Mouse (Mus musculus) heart, embryonic 16.5 days (tissue): ENCODE measurements at regions not wholly inside any gene's neighbourhood (a gene's known extent, or its start where the extent isn't known, plus 50 kb on each side); places are given as distances from the start of the nearest gene placed in this dataset.

Source experiments
- ATAC-seq: fragments of 200-750 bp; cut with Nextera tagmentation; replicated peaks from 2 replicates; pipeline ENCODE4 v1.8.0; 2017; ENCODE audit warnings: moderate number of reproducible peaks; ENCODE audit not compliant: insufficient read depth, low FRiP score; ENCODE audit errors: extremely low read depth
- H3K27ac ChIP-seq: fragments of 300-500 bp; sonication (generic); 2 replicates; pipeline ENCODE4 v1.5.1; 2014; ENCODE audit warnings: mild to moderate bottlenecking, low read length, control low read depth, moderate library complexity
- H3K27me3 ChIP-seq: fragments of 300-500 bp; sonication (generic); 2 replicates; pipeline ENCODE4 v1.6.1; 2014; ENCODE audit warnings: low read length, mixed read lengths; ENCODE audit not compliant: control insufficient read depth, insufficient read depth
- H3K36me3 ChIP-seq: fragments of 300-500 bp; sonication (generic); 2 replicates; pipeline ENCODE4 v1.6.1; 2014; ENCODE audit not compliant: control insufficient read depth, insufficient read depth
- H3K4me1 ChIP-seq: fragments of 300-500 bp; sonication (generic); 2 replicates; pipeline ENCODE4 v1.6.1; 2014; ENCODE audit warnings: low read length, mixed read lengths; ENCODE audit not compliant: control insufficient read depth, insufficient read depth
- H3K4me2 ChIP-seq: fragments of 300-500 bp; sonication (generic); 2 replicates; pipeline ENCODE4 v1.6.1; 2014; ENCODE audit warnings: low read depth, mild to moderate bottlenecking, control low read depth, low read length
- H3K4me3 ChIP-seq: fragments of 300-500 bp; sonication (generic); 2 replicates; pipeline ENCODE4 v1.5.1; 2014; ENCODE audit warnings: mild to moderate bottlenecking, control low read depth, low read length
- H3K9ac ChIP-seq: fragments of 300-500 bp; sonication (generic); 2 replicates; pipeline ENCODE4 v1.6.1; 2014; ENCODE audit warnings: low read length, control low read depth
- H3K9me3 ChIP-seq: fragments of 300-500 bp; sonication (generic); replicated peaks from 2 replicates; pipeline ENCODE4 v1.6.1; 2016; ENCODE audit warnings: low read length; ENCODE audit not compliant: control insufficient read depth
- WGBS: fragments of 180-500 bp; shearing (Covaris S2); extraction: QIAGEN DNeasy Blood & Tissue Kit; methylation state at CpG from one replicate; pipeline ENCODE4 v1.1.7; 2014; 5-methylcytosine and 5-hydroxymethylcytosine counted together

DNA sequence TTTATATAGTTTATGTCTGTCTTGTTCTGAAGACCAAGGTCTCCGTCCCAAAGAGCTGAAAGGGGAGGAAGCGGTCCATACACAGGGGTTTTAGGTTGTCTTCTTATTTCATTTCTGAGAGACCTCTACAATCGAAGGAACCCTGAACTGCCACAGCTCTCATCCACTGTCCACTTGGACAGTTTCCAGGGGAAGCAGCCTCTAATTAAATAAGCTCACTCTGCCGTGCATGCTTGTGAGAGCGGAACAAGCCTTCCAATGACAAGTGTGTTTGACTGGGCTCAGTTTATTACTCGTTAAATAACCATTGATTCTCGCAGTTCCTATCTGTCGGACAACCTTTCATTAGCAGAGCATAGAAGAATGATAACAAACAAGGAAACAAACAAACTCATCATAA lies 174.2 kb downstream of the Sec61b start:
- Histone ChIP-seq H3K4me3 (no peak overlapping the region), H3K4me1 (0 out of 2 replicates have a peak, but pooled peaks cover 4% of the 10 kb centered on the region), H3K27me3 (no peaks in the 10 kb centered on the region), H3K9me3 (peaks cover 10% of the 10 kb centered on the region), H3K27ac (no peak overlapping the region), H3K36me3 (no peaks in the 10 kb centered on the region), H3K4me2 (no peak overlapping the region), H3K9ac (no peak overlapping the region)
- 67% methylated on average over 8 of the region's 8 CpGs for WGBS
- ATAC-seq: no peak

DNA sequence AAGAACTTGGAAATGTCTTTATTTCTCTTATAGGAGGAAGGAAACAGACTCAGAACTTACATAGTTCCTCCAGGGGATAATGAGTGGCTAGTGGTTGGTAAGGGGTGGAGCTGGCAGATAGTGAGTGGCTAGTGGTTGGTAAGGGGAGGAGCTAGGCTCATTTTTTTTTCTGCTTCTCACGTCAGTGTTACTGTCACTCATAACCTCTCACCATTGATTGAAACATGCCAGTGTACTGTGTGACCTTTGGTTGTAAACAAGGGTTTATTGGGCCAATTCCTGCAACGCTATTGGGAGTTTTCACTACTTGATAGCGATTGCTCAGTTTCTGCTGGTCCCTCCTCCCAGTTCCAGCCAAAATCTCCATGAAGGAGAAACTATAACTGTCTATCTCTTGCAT lies 175.5 kb downstream of the Sec61b start:
- H3K27me3 ChIP-seq: no peaks in the 10 kb centered on the region
- peaks cover 10% of the 10 kb centered on the region for H3K9me3 ChIP-seq
- ATAC-seq: no peak
- 0 out of 2 replicates have a peak, but pooled peaks cover under 1% of the 10 kb centered on the region for H3K4me1 ChIP-seq
- H3K4me2 ChIP-seq: no peak overlapping the region
- no peaks in the 10 kb centered on the region for H3K36me3 ChIP-seq
- no peak overlapping the region for H3K27ac ChIP-seq
- no peak overlapping the region for H3K9ac ChIP-seq
- no peak overlapping the region for H3K4me3 ChIP-seq
- WGBS: 76% methylated on average over 3 of the region's 3 CpGs

DNA sequence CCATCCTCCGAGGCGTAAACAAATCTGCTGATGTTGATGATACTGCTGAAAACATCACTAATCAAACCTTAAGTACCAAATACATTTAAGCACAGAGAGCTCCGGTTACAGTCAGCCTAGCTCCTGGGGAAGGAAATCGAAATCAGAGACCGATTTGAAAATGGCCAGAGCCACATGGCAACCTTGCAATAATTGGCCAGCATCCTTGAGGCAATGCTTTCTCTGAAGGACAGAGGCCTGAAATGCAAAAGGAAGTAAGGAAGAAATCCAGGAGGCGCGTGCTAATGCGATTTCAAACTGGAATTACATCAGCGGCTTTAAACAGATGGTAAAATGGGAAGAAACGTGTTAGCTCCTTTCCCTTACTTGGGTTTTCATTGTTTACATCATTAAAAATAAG lies 177.1 kb downstream of the Sec61b start:
- Histone ChIP-seq H3K36me3 (no peaks in the 10 kb centered on the region), H3K27ac (no peak overlapping the region), H3K27me3 (no peaks in the 10 kb centered on the region), H3K4me3 (no peak overlapping the region), H3K9ac (no peak overlapping the region), H3K9me3 (peaks cover 8% of the 10 kb centered on the region), H3K4me1 (no peaks in the 10 kb centered on the region), H3K4me2 (no peak overlapping the region)
- no peak for ATAC-seq
- 84% methylated on average over 10 of the region's 10 CpGs for WGBS

DNA sequence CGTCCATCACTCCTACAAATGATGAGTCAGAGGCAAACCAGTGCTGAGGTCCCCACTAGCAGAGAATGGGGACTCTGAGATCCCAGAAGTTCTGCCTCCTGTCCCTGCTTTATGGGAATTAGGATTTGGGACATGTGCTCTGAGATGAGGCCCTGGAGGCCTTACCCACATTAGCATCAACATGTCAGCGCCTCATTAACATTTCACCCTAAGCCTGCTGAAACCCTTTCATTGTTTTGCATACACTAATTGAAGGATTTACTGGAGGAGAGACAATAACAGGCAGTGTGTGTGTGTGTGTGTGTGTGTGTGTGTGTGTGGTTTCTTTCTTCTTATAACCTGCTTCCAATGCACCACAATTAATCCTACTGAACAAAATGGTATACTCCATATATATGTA lies 178.7 kb downstream of the Sec61b start:
- no peak for ATAC-seq
- no peak overlapping the region for H3K4me2 ChIP-seq
- H3K4me1 ChIP-seq: no peaks in the 10 kb centered on the region
- H3K27ac ChIP-seq: no peak overlapping the region
- no peak overlapping the region for H3K9ac ChIP-seq
- H3K27me3 ChIP-seq: no peaks in the 10 kb centered on the region
- H3K9me3 ChIP-seq: no peaks in the 10 kb centered on the region
- WGBS: 86% methylated on average over 2 of the region's 2 CpGs
- no peaks in the 10 kb centered on the region for H3K36me3 ChIP-seq
- no peak overlapping the region for H3K4me3 ChIP-seq

DNA sequence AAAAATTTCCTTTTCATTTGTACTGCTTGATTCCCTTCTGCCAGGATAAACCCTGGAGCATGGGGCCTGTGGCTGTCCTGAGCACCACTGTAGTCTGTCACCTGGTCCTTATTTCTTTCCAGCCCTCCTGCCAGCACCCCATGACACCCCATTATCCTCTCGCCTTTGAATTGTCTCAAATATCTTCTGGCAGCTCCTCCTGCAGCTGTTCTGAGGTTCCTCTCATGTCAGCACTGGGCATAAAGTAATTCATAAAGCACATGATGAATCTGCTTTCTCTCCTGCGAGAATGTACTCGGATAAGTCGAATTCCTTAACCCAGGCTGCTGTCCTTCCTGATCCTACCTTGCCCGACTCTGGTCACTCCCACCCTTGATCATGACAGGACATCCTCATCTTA lies 195.1 kb downstream of the Sec61b start:
- no peaks in the 10 kb centered on the region for H3K36me3 ChIP-seq
- no peak overlapping the region for H3K27ac ChIP-seq
- no peak overlapping the region for H3K9ac ChIP-seq
- no peak overlapping the region for H3K4me3 ChIP-seq
- no peak for ATAC-seq
- H3K27me3 ChIP-seq: peaks cover 22% of the 10 kb centered on the region
- peaks cover 5% of the 10 kb centered on the region for H3K4me1 ChIP-seq
- no peak overlapping the region for H3K4me2 ChIP-seq
- WGBS: 41% methylated on average over 5 of the region's 5 CpGs
- no peaks in the 10 kb centered on the region for H3K9me3 ChIP-seq

DNA sequence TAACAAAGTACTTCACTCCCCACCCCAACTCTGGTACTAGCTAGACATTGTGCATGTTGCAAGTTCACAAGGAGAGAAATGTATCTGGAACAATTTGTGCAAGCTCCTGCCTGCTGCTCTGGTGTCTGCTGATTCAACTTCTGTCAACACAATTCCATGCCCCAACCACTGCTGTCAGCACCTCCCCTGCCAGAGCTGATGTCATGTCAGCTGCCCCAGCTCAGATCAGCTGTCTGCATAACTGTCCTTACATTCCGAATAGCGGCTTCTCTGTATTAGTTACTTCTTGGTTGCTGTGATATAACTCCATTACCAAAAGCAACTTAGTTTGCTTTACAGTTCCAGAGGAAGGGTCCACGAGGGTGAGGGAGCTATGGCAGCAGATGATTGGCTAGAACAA lies 196.0 kb downstream of the Sec61b start:
- H3K9me3 ChIP-seq: no peaks in the 10 kb centered on the region
- no peak overlapping the region for H3K4me3 ChIP-seq
- peak; percentile 84 for ATAC-seq
- H3K4me1 ChIP-seq: peaks cover 5% of the 10 kb centered on the region
- no peak overlapping the region for H3K4me2 ChIP-seq
- no peak overlapping the region for H3K9ac ChIP-seq
- 26% methylated on average over 3 of the region's 3 CpGs for WGBS
- peaks cover 20% of the 10 kb centered on the region for H3K27me3 ChIP-seq
- no peak overlapping the region; the same call in 1 of the 2 replicates for H3K27ac ChIP-seq
- no peaks in the 10 kb centered on the region for H3K36me3 ChIP-seq

DNA sequence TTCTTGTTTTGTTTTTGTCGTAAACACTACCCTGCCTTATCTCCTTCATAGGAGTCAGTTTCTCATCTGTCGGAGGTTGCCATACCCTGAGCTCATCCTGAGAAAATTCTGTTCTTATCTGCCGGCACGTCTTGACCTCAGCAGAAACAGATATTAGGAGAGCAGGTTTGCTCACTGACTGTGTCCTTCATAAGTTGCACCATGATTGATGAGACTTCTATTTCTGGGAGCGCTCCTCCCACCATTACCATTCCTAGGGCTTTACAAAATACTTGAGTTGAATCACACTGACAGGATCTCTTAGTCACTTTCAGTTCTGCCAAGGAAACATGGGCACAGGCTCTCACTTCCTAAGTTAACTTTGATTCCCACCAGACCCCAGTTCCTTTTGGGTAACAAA lies 196.9 kb downstream of the Sec61b start:
- 58% methylated on average over 5 of the region's 5 CpGs for WGBS

DNA sequence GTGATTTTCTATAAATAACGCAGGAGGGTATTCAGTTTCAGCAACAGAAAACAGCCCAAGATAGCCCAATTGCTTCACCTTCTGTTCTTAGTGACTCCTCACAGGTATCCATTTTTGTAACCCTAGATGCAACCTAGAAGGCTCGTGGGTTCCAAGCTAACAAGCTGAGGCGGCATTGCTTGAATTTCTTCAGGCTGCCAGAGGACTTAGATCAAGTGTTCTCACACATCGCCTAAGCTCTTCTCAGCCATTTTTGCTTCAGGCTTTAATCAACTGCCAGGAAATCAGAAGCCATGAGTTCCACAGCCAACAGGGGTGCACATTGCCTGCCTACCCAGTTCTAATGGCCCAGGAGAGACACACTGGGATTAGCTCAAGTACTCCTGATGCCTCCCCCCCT lies 206.7 kb downstream of the Sec61b start:
- Histone ChIP-seq H3K4me2 (no peak overlapping the region), H3K4me1 (no peaks in the 10 kb centered on the region), H3K4me3 (no peak overlapping the region), H3K27me3 (no peaks in the 10 kb centered on the region), H3K9ac (no peak overlapping the region), H3K36me3 (no peaks in the 10 kb centered on the region), H3K27ac (no peak overlapping the region), H3K9me3 (no peaks in the 10 kb centered on the region)
- 70% methylated on average over 4 of the region's 4 CpGs for WGBS
- no peak for ATAC-seq

More for the DNA sequence above, 196.9 kb downstream of the Sec61b start:
- Histone ChIP-seq H3K4me3 (no peak overlapping the region), H3K36me3 (no peaks in the 10 kb centered on the region), H3K4me2 (no peak overlapping the region), H3K27ac (no peak overlapping the region), H3K9ac (no peak overlapping the region), H3K27me3 (peaks cover 19% of the 10 kb centered on the region), H3K4me1 (peaks cover 5% of the 10 kb centered on the region), H3K9me3 (no peaks in the 10 kb centered on the region)
- ATAC-seq: no peak

DNA sequence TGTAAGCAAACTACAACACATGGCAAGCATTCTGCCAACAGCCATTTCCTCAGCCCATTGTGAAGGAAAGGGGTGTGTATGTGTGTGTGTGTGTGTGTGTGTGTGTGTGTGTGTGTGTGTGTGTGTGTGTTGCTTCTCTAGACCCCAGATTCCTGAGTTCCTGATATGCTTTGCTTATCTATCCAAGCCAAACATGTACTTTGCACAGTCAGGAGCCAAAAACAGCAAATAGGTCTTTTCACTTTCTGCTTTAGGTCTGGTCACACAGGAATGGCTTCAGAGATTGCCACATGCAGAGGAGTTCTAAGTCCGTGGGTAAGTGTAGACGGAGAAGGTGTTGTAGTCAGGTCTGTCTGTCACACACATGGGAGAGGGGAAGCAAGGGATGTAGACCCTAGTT lies 216.7 kb downstream of the Sec61b start:
- Histone ChIP-seq H3K36me3 (no peaks in the 10 kb centered on the region), H3K4me1 (no peaks in the 10 kb centered on the region), H3K27ac (no peak overlapping the region), H3K4me2 (no peak overlapping the region), H3K9me3 (no peaks in the 10 kb centered on the region), H3K4me3 (no peak overlapping the region), H3K27me3 (no peaks in the 10 kb centered on the region), H3K9ac (no peak overlapping the region)
- ATAC-seq: peak; percentile 52; the same call in 1 of the 2 replicates
- WGBS: 59% methylated on average over 2 of the region's 2 CpGs

DNA sequence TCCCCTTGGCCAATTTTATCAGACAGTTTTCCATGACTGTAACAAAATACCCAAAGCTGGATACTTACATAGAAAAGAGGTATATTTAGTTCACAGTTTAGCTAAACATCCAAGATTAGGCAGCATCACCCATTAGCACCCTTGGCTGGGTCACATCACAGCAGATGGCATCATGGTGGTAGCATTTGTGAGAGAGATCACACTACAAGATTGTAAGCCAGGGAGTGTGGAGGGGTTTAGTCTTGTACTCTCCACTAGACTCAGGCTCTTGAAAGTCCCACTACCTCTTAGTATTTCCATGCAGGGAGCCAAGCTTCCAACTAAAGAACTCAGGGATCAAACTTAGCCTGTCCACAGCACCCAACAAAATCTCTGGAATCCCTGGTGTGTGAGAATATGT lies 218.2 kb downstream of the Sec61b start:
- Histone ChIP-seq H3K4me1 (no peaks in the 10 kb centered on the region), H3K4me2 (no peak overlapping the region), H3K4me3 (no peak overlapping the region), H3K36me3 (no peaks in the 10 kb centered on the region), H3K27ac (no peak overlapping the region), H3K27me3 (no peaks in the 10 kb centered on the region), H3K9ac (no peak overlapping the region), H3K9me3 (no peaks in the 10 kb centered on the region)
- no peak for ATAC-seq
